24 mouse cellular contexts compared by ENCODE assay signal in genomic region chr6:24651538-24651937, GRCm38 (mm10). TPM values are rescaled to one million over a fixed set of nuclear protein-coding genes. Genes with fewer than 3 reads are reported as not detected.
DNase-seq lines count a peak whose midpoint lies in the region; ATAC-seq and TF ChIP-seq lines count a peak whose summit lies in the region.
"Had no signal": no experiment of that assay in that cellular context is flagged by ENCODE, and none has a peak within 500 bp of the region (broad histone marks: within the 10 kb centered on the region; RNA-seq: fewer than 3 reads in every experiment).

No protein-coding gene starts in this region.

- no peak overlapping the region for H3K4me3 ChIP-seq in gastrocnemius, adult 2 months
- no peak overlapping the region for H3K4me3 ChIP-seq in layer of hippocampus, adult 2 months
- no peak overlapping the region for H3K4me3 ChIP-seq in liver, embryonic 16.5 days (ENCODE audit: low read depth, low read length)
- H3K4me3 ChIP-seq in liver, postnatal 0 days (ENCODE audit: low read depth, low read length), result no peak overlapping the region
- H3K4me3 ChIP-seq: embryonic facial prominence, embryonic 12.5 days; forebrain, embryonic 15.5 days; heart, embryonic 13.5 days; hindbrain, embryonic 15.5 days had no signal

- H3K4me2 ChIP-seq in liver, embryonic 16.5 days (ENCODE audit: low read depth, low read length), result no peak overlapping the region
- H3K4me2 ChIP-seq in liver, postnatal 0 days (ENCODE audit: low read depth, low read length), result no peak overlapping the region
- H3K4me2 ChIP-seq: embryonic facial prominence, embryonic 12.5 days; forebrain, embryonic 15.5 days; heart, embryonic 13.5 days; hindbrain, embryonic 15.5 days had no signal

- H3K9me3 ChIP-seq in liver, embryonic 16.5 days (replicated peaks; ENCODE audit: control insufficient read depth, low read length), result no peaks in the 10 kb centered on the region
- H3K9me3 ChIP-seq in liver, postnatal 0 days (ENCODE audit: low read length), result no peaks in the 10 kb centered on the region
- H3K9me3 ChIP-seq: embryonic facial prominence, embryonic 12.5 days; forebrain, embryonic 15.5 days; heart, embryonic 13.5 days; hindbrain, embryonic 15.5 days had no signal

- 0 out of 2 replicates have a peak overlapping the region, but pooled peaks have one; percentile 16 for H3K27ac ChIP-seq in gastrocnemius, adult 2 months
- H3K27ac ChIP-seq in layer of hippocampus, adult 2 months, result peak overlapping the region; percentile 15; the same call in 1 of the 2 replicates
- H3K27ac ChIP-seq in liver, embryonic 16.5 days (ENCODE audit: low read length), result no peak overlapping the region
- no peak overlapping the region for H3K27ac ChIP-seq in liver, postnatal 0 days (ENCODE audit: low read depth)
- H3K27ac ChIP-seq: embryonic facial prominence, embryonic 12.5 days; forebrain, embryonic 15.5 days; heart, embryonic 13.5 days; hindbrain, embryonic 15.5 days had no signal

- no peak for DNase-seq in gastrocnemius, adult 2 months
- DNase-seq in gastrocnemius, adult 18-20 months (ENCODE audit: low spot score), result no peak
- DNase-seq in kidney, adult 9 months, result peak; percentile 52
- no peak for DNase-seq in kidney, postnatal 10 days
- DNase-seq in layer of hippocampus, adult 2 months (ENCODE audit: low spot score in 2 of 2), result no peak
- no peak for DNase-seq in layer of hippocampus, postnatal 36 days
- no peak for DNase-seq in liver, postnatal 0 days
- DNase-seq: adrenal gland, postnatal 14 days; cerebellum, adult 11-12 months; cerebellum, adult 9-10 months; cerebellum, postnatal 25 days; gastrocnemius, postnatal 14 days; heart, postnatal 36 days had no signal

- H3K27me3 ChIP-seq in liver, embryonic 16.5 days (ENCODE audit: control insufficient read depth, insufficient read depth, low read depth, low read length), result no peaks in the 10 kb centered on the region
- no peaks in the 10 kb centered on the region for H3K27me3 ChIP-seq in liver, postnatal 0 days (ENCODE audit: insufficient read depth, low read length)
- H3K27me3 ChIP-seq: CH12.LX; embryonic facial prominence, embryonic 12.5 days; forebrain, embryonic 15.5 days; heart, embryonic 13.5 days; hindbrain, embryonic 15.5 days; Patski had no signal

- H3K4me1 ChIP-seq in liver, embryonic 16.5 days (ENCODE audit: control insufficient read depth, low read depth, low read length), result peaks cover 18% of the 10 kb centered on the region
- peaks cover 22% of the 10 kb centered on the region for H3K4me1 ChIP-seq in liver, postnatal 0 days (ENCODE audit: insufficient read depth)
- H3K4me1 ChIP-seq: embryonic facial prominence, embryonic 12.5 days had no signal

- TF ChIP-seq EP300 in liver, postnatal 0 days (IDR thresholded peaks at IDR 0.05; ENCODE audit: low read depth), result no peak

- no peaks in the 10 kb centered on the region for H3K36me3 ChIP-seq in liver, embryonic 16.5 days (ENCODE audit: control insufficient read depth, insufficient read depth)
- H3K36me3 ChIP-seq in liver, postnatal 0 days (replicated peaks; ENCODE audit: insufficient read depth, low read length), result no peaks in the 10 kb centered on the region; the same call in 1 of the 2 replicates
- H3K36me3 ChIP-seq: forebrain, embryonic 15.5 days; hindbrain, embryonic 15.5 days had no signal

- intact Hi-C loops in gastrocnemius, adult 2 months (cut with DNase I), result no loop called here

- TF ChIP-seq CTCF in gastrocnemius, adult 2 months (IDR thresholded peaks at IDR 0.05), result no peak
- TF ChIP-seq CTCF in layer of hippocampus, adult 2 months (conservative IDR thresholded peaks at IDR 0.05), result no peak
- no peak for TF ChIP-seq CTCF in liver, postnatal 0 days (IDR thresholded peaks at IDR 0.05; ENCODE audit: low read depth)

- H3K9ac ChIP-seq in liver, embryonic 16.5 days (ENCODE audit: low read depth, low read length), result no peak overlapping the region
- H3K9ac ChIP-seq in liver, postnatal 0 days (replicated peaks), result no peak overlapping the region
- H3K9ac ChIP-seq: embryonic facial prominence, embryonic 12.5 days; forebrain, embryonic 15.5 days; heart, embryonic 13.5 days; hindbrain, embryonic 15.5 days had no signal

- peak; percentile 63 for ATAC-seq in liver, embryonic 16.5 days (ENCODE audit: low read depth)
- ATAC-seq in liver, postnatal 0 days, result no peak
- ATAC-seq: activated CD4-positive, CD25-positive, alpha-beta regulatory T cell, adult 4 months; forebrain, embryonic 15.5 days; Patski had no signal

- WGBS in liver, embryonic 16.5 days (ENCODE audit: insufficient replicate concordance), result 64% methylated on average over 7 of the region's 7 CpGs
- WGBS in liver, postnatal 0 days (ENCODE audit: insufficient replicate concordance), result 69% methylated on average over 7 of the region's 7 CpGs

RNA-seq across cellular contexts. Expression of gene Wasl, which starts 13.3 kb away (rescaled TPM):
- 10 to 100 TPM; 15.3 to 18.1 TPM for total RNA-seq in gastrocnemius, adult 2 months (2021)
- total RNA-seq in gastrocnemius, adult 18-20 months (2021), result 10 to 100 TPM; 14.8 to 18.9 TPM
- total RNA-seq in layer of hippocampus, adult 2 months (2021), result 100 to 1,000 TPM; 139 to 150 TPM
- total RNA-seq in layer of hippocampus, postnatal 36 days (2021), result 100 to 1,000 TPM; 147 to 150 TPM
- polyA plus RNA-seq in liver, embryonic 16.5 days (2015; fragmentation: Nextera tagmentation; extraction: Ambion mirVana), result 19.7 and 26.1 TPM in 2 replicates
- 44.2 and 46.0 TPM in 2 replicates for polyA plus RNA-seq in liver, postnatal 0 days (2015; fragmentation: Nextera tagmentation; extraction: Ambion mirVana)

RNA-seq across cellular contexts. Expression of gene Lmod2, which starts 54.0 kb away (rescaled TPM):
- 100 to 1,000 TPM; 105 to 286 TPM for total RNA-seq in gastrocnemius, adult 2 months (2021)
- total RNA-seq in gastrocnemius, adult 18-20 months (2021), result 100 to 1,000 TPM; 254 to 431 TPM
- total RNA-seq in layer of hippocampus, adult 2 months (2021), result not detected
- total RNA-seq in layer of hippocampus, postnatal 36 days (2021), result not detected
- polyA plus RNA-seq in liver, embryonic 16.5 days (2015; fragmentation: Nextera tagmentation; extraction: Ambion mirVana), result 0.31 and 0.33 TPM in 2 replicates
- 0.05 and 0.53 TPM in 2 replicates for polyA plus RNA-seq in liver, postnatal 0 days (2015; fragmentation: Nextera tagmentation; extraction: Ambion mirVana)
- total RNA-seq: adrenal gland, postnatal 14 days; CH12.LX had no signal
- polyA plus RNA-seq: activated CD4-positive, CD25-positive, alpha-beta regulatory T cell, adult 4 months; cortical plate, adult 2 months; forebrain, embryonic 11.5 days; forebrain, embryonic 15.5 days; hindbrain, embryonic 11.5 days; hindbrain, embryonic 15.5 days; Patski had no signal

Comparison
In these comparisons a context has a peak if more than half of its experiments do, and no peak if none do; other contexts are left out.
1. H3K27ac ChIP-seq: peak in gastrocnemius, adult 2 months (single experiment) and layer of hippocampus, adult 2 months (single experiment); none in liver, embryonic 16.5 days (single experiment) and liver, postnatal 0 days (single experiment).
2. RNA of gene Wasl, which starts 13.3 kb away (total RNA-seq): 139 to 150 TPM in layer of hippocampus, adult 2 months and 147 to 150 TPM in layer of hippocampus, postnatal 36 days; 14.8 to 18.9 TPM in gastrocnemius, adult 18-20 months and 15.3 to 18.1 TPM in gastrocnemius, adult 2 months; every median in the first group is over 4 times any median in the second.
3. RNA of gene Lmod2, which starts 54.0 kb away (total RNA-seq): 254 to 431 TPM in gastrocnemius, adult 18-20 months and 105 to 286 TPM in gastrocnemius, adult 2 months; not detected in layer of hippocampus, adult 2 months and not detected in layer of hippocampus, postnatal 36 days; every median in the first group is over 100 times any median in the second.